Mouse (Mus musculus) heart, adult 2 months (tissue): ENCODE measurements around the gene Cd164l2.

ENCODE experiments used
- CTCF ChIP-seq: fragments of 200-600 bp; IDR thresholded peaks from 2 replicates; pipeline ENCODE4 v1.8.1; 2022; ENCODE audit warnings: antibody characterized with exemption, mild to moderate bottlenecking, moderate library complexity
- EP300 ChIP-seq: fragments of 200-500 bp; IDR thresholded peaks from 2 replicates; pipeline ENCODE4 v1.6.1; 2011; ENCODE audit warnings: low read depth, low read length, control low read depth; ENCODE audit not compliant: insufficient read depth
- POLR2A ChIP-seq: fragments of 200-500 bp; IDR thresholded peaks from 2 replicates; pipeline ENCODE4 v1.6.1; 2011; ENCODE audit warnings: mild to moderate bottlenecking, low read depth, low read length, control low read depth; ENCODE audit not compliant: insufficient read depth

GRCm38 (mm10) chr4:133174361-133174760, 37.6 kb upstream of the Cd164l2 start:
- TF ChIP-seq CTCF: no peak
- peak; percentile 64; the same call in 1 of the 2 replicates for TF ChIP-seq POLR2A
- peak; percentile 62; the same call in 1 of the 2 replicates for TF ChIP-seq EP300
